Mouse (Mus musculus) liver, adult 2 months (tissue): Measurements from ENCODE around the gene Sf1. TPM values are rescaled to one million over a fixed set of nuclear protein-coding genes. Genes with fewer than 3 reads are reported as not detected.

Experiments
- DNase-seq: peaks from one replicate; pipeline ENCODE4 v3.0.0-alpha.2; 2011; ENCODE audit warnings: low read depth, low spot score; ENCODE audit errors: extremely low read depth
- H3K27ac ChIP-seq: fragments of 200-500 bp; replicated peaks from 2 replicates; pipeline ENCODE4 v1.5.1; 2012; ENCODE audit warnings: low read depth, mild to moderate bottlenecking, control low read depth, inconsistent platforms, low read length; ENCODE audit not compliant: insufficient read depth
- H3K27me3 ChIP-seq: fragments of 200-500 bp; 2 replicates; pipeline ENCODE4 v1.6.1; 2012; ENCODE audit warnings: mild to moderate bottlenecking, moderate library complexity, low read length, inconsistent platforms; ENCODE audit not compliant: control insufficient read depth, insufficient read depth
- H3K36me3 ChIP-seq: fragments of 200-500 bp; 2 replicates; pipeline ENCODE4 v1.6.1; 2012; ENCODE audit warnings: low read length, inconsistent platforms; ENCODE audit not compliant: control insufficient read depth, insufficient read depth
- H3K4me1 ChIP-seq: fragments of 200-500 bp; 2 replicates; pipeline ENCODE4 v1.6.1; 2011; ENCODE audit warnings: low read length; ENCODE audit not compliant: control insufficient read depth, insufficient read depth
- H3K4me3 ChIP-seq: fragments of 200-500 bp; 2 replicates; pipeline ENCODE4 v1.5.1; 2011; ENCODE audit warnings: low read depth, mild to moderate bottlenecking, control low read depth, low read length, moderate library complexity; ENCODE audit not compliant: insufficient read depth
- H3K79me2 ChIP-seq: fragments of 200-500 bp; 2 replicates; pipeline ENCODE4 v1.6.1; 2012; ENCODE audit warnings: inconsistent platforms, mild to moderate bottlenecking, low read length, moderate library complexity; ENCODE audit not compliant: control insufficient read depth, insufficient read depth
- H3K9ac ChIP-seq: fragments of 200-500 bp; 2 replicates; pipeline ENCODE4 v1.6.1; 2012; ENCODE audit warnings: low read depth, mild to moderate bottlenecking, control low read depth, inconsistent platforms, low read length
- CTCF ChIP-seq: fragments of 200-500 bp; IDR thresholded peaks from 2 replicates; pipeline ENCODE4 v1.5.1; 2011; ENCODE audit warnings: low read depth, low read length, control low read depth
- POLR2A ChIP-seq: fragments of 200-500 bp; IDR thresholded peaks from 2 replicates; pipeline ENCODE4 v1.6.1; 2011; ENCODE audit warnings: low read length, control low read depth; ENCODE audit not compliant: insufficient read depth; ENCODE audit errors: extremely low read depth
- WGBS: fragments of 180-500 bp; shearing (Covaris S2); methylation state at CpG from one replicate; pipeline ENCODE4 v1.1.7; 2018; 5-methylcytosine and 5-hydroxymethylcytosine counted together
- polyA plus RNA-seq: library from polyadenylated mRNA; depleted of rRNA; stranded (reverse); fragments of >200 nt; gene quantifications from 2 replicates; pipeline ENCODE4 v1.2.3, GENCODE M21; 2012
- total RNA-seq: library from RNA; depleted of rRNA; stranded (reverse); fragments of >200 nt; gene quantifications from 2 replicates; pipeline ENCODE4 v1.2.3, GENCODE M21; 2014

The Sf1 gene
- total and polyA plus RNA-seq, 2 experiments = 28.5 to 62.8 TPM

GRCm38 (mm10) chr19:6321786-6322621, 41.5 kb upstream of the Sf1 start:
- H3K27me3 ChIP-seq = no peaks in the 10 kb centered on the region
- no peak overlapping the region for H3K27ac ChIP-seq
- WGBS = 94% methylated on average over 33 of the region's 33 CpGs
- TF ChIP-seq CTCF (no peak), POLR2A (no peak)
- H3K4me3 ChIP-seq = no peak overlapping the region
- peaks cover 3% of the 10 kb centered on the region; the same call in 1 of the 2 replicates for H3K36me3 ChIP-seq
- no peak overlapping the region for H3K9ac ChIP-seq
- DNase-seq = no peak
- no peaks in the 10 kb centered on the region for H3K79me2 ChIP-seq
- H3K4me1 ChIP-seq = no peaks in the 10 kb centered on the region

GRCm38 (mm10) chr19:6324751-6325150, 38.7 kb upstream of the Sf1 start:
- Histone ChIP-seq H3K36me3 (peaks cover 3% of the 10 kb centered on the region; the same call in 1 of the 2 replicates), H3K9ac (no peak overlapping the region), H3K27ac (no peak overlapping the region), H3K27me3 (no peaks in the 10 kb centered on the region), H3K79me2 (no peaks in the 10 kb centered on the region), H3K4me1 (no peaks in the 10 kb centered on the region), H3K4me3 (no peak overlapping the region)
- no peak for TF ChIP-seq POLR2A
- no peak for TF ChIP-seq CTCF
- 92% methylated on average over 9 of the region's 9 CpGs for WGBS
- DNase-seq = no peak

GRCm38 (mm10) chr19:6331178-6331577, 32.3 kb upstream of the Sf1 start:
- DNase-seq = no peak
- 61% methylated on average over 5 of the region's 5 CpGs for WGBS
- no peak overlapping the region for H3K9ac ChIP-seq

GRCm38 (mm10) chr19:6331719-6332516, 31.6 kb upstream of the Sf1 start:
- H3K27ac ChIP-seq = peak overlapping the region; percentile 77
- TF ChIP-seq POLR2A = no peak
- peak; percentile 48 for TF ChIP-seq CTCF
- H3K27me3 ChIP-seq = no peaks in the 10 kb centered on the region
- WGBS = 10% methylated on average over 13 of the region's 13 CpGs
- H3K4me3 ChIP-seq = peak overlapping the region; percentile 10; the same call in 1 of the 2 replicates
- peaks cover 3% of the 10 kb centered on the region; the same call in 1 of the 2 replicates for H3K79me2 ChIP-seq
- H3K9ac ChIP-seq = peak overlapping the region; percentile 56; the same call in 1 of the 2 replicates
- H3K36me3 ChIP-seq = no peaks in the 10 kb centered on the region
- DNase-seq = peak; percentile 83
- H3K4me1 ChIP-seq = peaks cover 10% of the 10 kb centered on the region

More at GRCm38 (mm10) chr19:6331178-6331577, 32.3 kb upstream of the Sf1 start:
- H3K36me3 ChIP-seq = no peaks in the 10 kb centered on the region
- no peak overlapping the region for H3K27ac ChIP-seq
- H3K4me3 ChIP-seq = no peak overlapping the region
- TF ChIP-seq CTCF (no peak), POLR2A (no peak)
- H3K27me3 ChIP-seq = no peaks in the 10 kb centered on the region
- peaks cover 10% of the 10 kb centered on the region for H3K4me1 ChIP-seq
- H3K79me2 ChIP-seq = peaks cover 3% of the 10 kb centered on the region; the same call in 1 of the 2 replicates

GRCm38 (mm10) chr19:6333761-6334595, 29.5 kb upstream of the Sf1 start:
- Histone ChIP-seq H3K9ac (peak overlapping the region; percentile 63), H3K4me1 (peaks cover 10% of the 10 kb centered on the region), H3K27me3 (no peaks in the 10 kb centered on the region), H3K27ac (peak overlapping the region; percentile 92), H3K4me3 (no peak overlapping the region), H3K36me3 (peaks cover 4% of the 10 kb centered on the region; the same call in 1 of the 2 replicates), H3K79me2 (peaks cover 3% of the 10 kb centered on the region; the same call in 1 of the 2 replicates)
- no peak for DNase-seq
- 72% methylated on average over 9 of the region's 9 CpGs for WGBS
- TF ChIP-seq CTCF = no peak
- no peak for TF ChIP-seq POLR2A
